Mouse (Mus musculus): ENCODE results near the gene Lcn10. TPM values are rescaled to one million over a fixed set of nuclear protein-coding genes. Genes with fewer than 3 reads are reported as not detected.
A peak's percentile ranks its signal among the peaks of the same experiment; 100 is the strongest.
"Not testable (repeated sequence)": the region's sequence is repeated elsewhere in the genome, so short reads cannot be mapped to it uniquely, and the experiment has no call there.

Gene Lcn10
- total RNA-seq, 1 experiment from 2014 or later: not detected

- DNase-seq: peak; percentile 90
These were observed 24.3 kb downstream of the Lcn10 start, which contains the start of gene Bmyc for GRCm38 (mm10) chr2:25706643-25707481. TSS of gene Bmyc (plus strand) at chr2:25706739.

- peak; percentile 72 for DNase-seq
These were observed 25.6 kb downstream of the Lcn10 start for GRCm38 (mm10) chr2:25708121-25708520.

- not testable (repeated sequence) for DNase-seq
These were observed 26.5 kb downstream of the Lcn10 start for GRCm38 (mm10) chr2:25709056-25709455.

- not testable (repeated sequence) for DNase-seq
These were observed 27.3 kb downstream of the Lcn10 start for GRCm38 (mm10) chr2:25709791-25710190.

- DNase-seq: not testable (repeated sequence)
These were observed 29.1 kb downstream of the Lcn10 start for GRCm38 (mm10) chr2:25711641-25712040.

- DNase-seq: no peak
These were observed 34.7 kb downstream of the Lcn10 start for GRCm38 (mm10) chr2:25717222-25717621.

- no peak for DNase-seq
These were observed 50.8 kb downstream of the Lcn10 start for GRCm38 (mm10) chr2:25733199-25733930.

Other genes starting within 250 kb of the Lcn10 start
- 0.74 and 1.0 TPM in 2 replicates for gene Clic3, start 225.9 kb upstream of the Lcn10 start, total RNA-seq (2021)
- 36.2 and 42.6 TPM in 2 replicates for gene Paxx, start 221.6 kb upstream of the Lcn10 start, total RNA-seq (2021)
- 8.7 and 9.9 TPM in 2 replicates for gene Ptgds, start 212.7 kb upstream of the Lcn10 start, total RNA-seq (2021)
- not detected in 2 replicates for gene Lcn12, start 188.8 kb upstream of the Lcn10 start, total RNA-seq (2021)
- 79.3 and 81.4 TPM in 2 replicates for gene Fbxw5, start 182.0 kb upstream of the Lcn10 start, total RNA-seq (2021)
- 4.4 and 36.5 TPM in 2 replicates for gene C8g, start 181.0 kb upstream of the Lcn10 start, total RNA-seq (2021)
- gene Traf2, start 135.8 kb upstream of the Lcn10 start, total RNA-seq (2021): 21.8 and 24.4 TPM in 2 replicates
- gene Edf1, start 124.9 kb upstream of the Lcn10 start, total RNA-seq (2021): 312 and 335 TPM in 2 replicates
- 4.7 and 5.0 TPM in 2 replicates for gene Mamdc4, start 107.9 kb upstream of the Lcn10 start, total RNA-seq (2021)
- gene Phpt1, start 107.5 kb upstream of the Lcn10 start, total RNA-seq (2021): 56.6 and 58.1 TPM in 2 replicates
- gene Ajm1, start 101.0 kb upstream of the Lcn10 start, total RNA-seq (2021): 2.1 and 3.0 TPM in 2 replicates
- gene Rabl6, start 74.2 kb upstream of the Lcn10 start, total RNA-seq (2021): 72.7 and 87.8 TPM in 2 replicates
- not detected in 2 replicates for gene Ccdc183, start 65.0 kb upstream of the Lcn10 start, total RNA-seq (2021)
- gene Tmem141, start 60.7 kb upstream of the Lcn10 start, total RNA-seq (2021): 30.5 and 33.1 TPM in 2 replicates
- 7.0 and 9.7 TPM in 2 replicates for gene Fcna, start 54.7 kb upstream of the Lcn10 start, total RNA-seq (2021)
- gene Lcn8, start 29.6 kb upstream of the Lcn10 start, total RNA-seq (2021): not detected in 2 replicates
- not detected in 2 replicates for gene Lcn5, start 24.8 kb upstream of the Lcn10 start, total RNA-seq (2021)
- not detected in 2 replicates for gene Lcn6, start 5.9 kb upstream of the Lcn10 start, total RNA-seq (2021)
- gene Obp2a, start 17.3 kb downstream of the Lcn10 start, total RNA-seq (2021): 4.7 and 4.8 TPM in 2 replicates
- gene Bmyc, start 24.0 kb downstream of the Lcn10 start, total RNA-seq (2021): 40.2 and 49.1 TPM in 2 replicates
- not detected in 2 replicates for gene Obp2b, start 54.3 kb downstream of the Lcn10 start, total RNA-seq (2021)
- gene Lcn3, start 82.8 kb downstream of the Lcn10 start, total RNA-seq (2021): not detected in 2 replicates
- gene Lcn11, start 94.3 kb downstream of the Lcn10 start, total RNA-seq (2021): not detected in 2 replicates
- not detected in 2 replicates for gene Gm13539, start 99.5 kb downstream of the Lcn10 start, total RNA-seq (2021)
- gene Glt6d1, start 133.1 kb downstream of the Lcn10 start, total RNA-seq (2021): not detected in 2 replicates
- not detected in 2 replicates for gene Lcn9, start 140.4 kb downstream of the Lcn10 start, total RNA-seq (2021)
- not detected in 2 replicates for gene Sohlh1, start 164.5 kb downstream of the Lcn10 start, total RNA-seq (2021)
- 4.9 and 6.4 TPM in 2 replicates for gene Kcnt1, start 181.0 kb downstream of the Lcn10 start, total RNA-seq (2021)

Data from adrenal gland, postnatal 14 days (tissue).